Mouse (Mus musculus) common myeloid progenitor, adult 5-6 weeks (primary cell): ENCODE data around the gene Diras2. TPM values are rescaled to one million over a fixed set of nuclear protein-coding genes. Genes with fewer than 3 reads are reported as not detected.

Experiments
- ATAC-seq: replicated peaks from 2 replicates; pipeline ENCODE4 v1.8.0; 2016; ENCODE audit warnings: low read depth, mild to moderate bottlenecking, moderate TSS enrichment, inconsistent platforms; ENCODE audit not compliant: poor library complexity, severe bottlenecking
- total RNA-seq: library from RNA; stranded (forward); fragments of 200-1000, 187-1606 nt; gene quantifications from 2 replicates; pipeline ENCODE4 v1.2.3, GENCODE M21; 2017

The Diras2 gene
- total RNA-seq, 1 experiment from 2014 or later, result 1.5 TPM

DNA sequence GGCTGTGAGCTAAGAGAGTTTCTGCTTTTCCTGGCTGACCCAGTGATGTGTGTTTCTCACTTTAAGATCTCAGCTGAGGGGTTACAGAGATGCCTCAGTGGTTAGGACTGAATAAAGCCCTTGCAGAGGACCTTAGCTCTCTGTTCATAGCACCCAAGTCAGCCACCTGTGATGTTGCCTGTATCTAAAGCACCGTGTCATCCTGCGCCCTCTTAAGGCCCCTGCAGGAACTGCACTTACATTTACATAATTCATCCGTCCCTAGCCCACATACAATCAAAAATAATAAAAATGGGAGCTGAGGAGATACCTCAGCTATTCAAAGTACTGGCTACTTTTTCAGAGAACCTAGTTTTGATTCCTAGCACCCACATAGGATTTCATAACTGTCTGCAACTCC is 54.9 kb downstream of the Diras2 start:
- 0 out of 2 replicates have a peak, but pooled peaks have one; percentile 36 for ATAC-seq

DNA sequence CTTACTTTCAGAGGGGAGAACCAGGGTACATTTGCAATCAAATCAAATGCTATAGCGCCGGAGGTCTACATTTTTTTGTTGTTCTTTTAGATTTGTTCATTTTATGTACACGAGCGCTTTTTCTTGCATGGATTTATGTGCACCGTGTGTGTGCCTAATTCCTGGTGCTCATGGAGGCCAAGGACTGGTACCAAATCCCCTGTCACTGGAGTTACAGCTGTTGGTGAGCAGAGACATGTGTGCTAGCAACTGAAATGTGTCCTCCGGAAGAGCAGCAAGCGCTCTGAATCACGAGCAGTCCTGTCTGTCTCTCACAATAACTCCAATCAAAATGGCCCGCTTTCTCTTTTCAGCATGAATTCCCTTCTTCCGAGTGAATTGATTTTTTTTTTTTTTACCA is 55.8 kb downstream of the Diras2 start:
- no peak for ATAC-seq

DNA sequence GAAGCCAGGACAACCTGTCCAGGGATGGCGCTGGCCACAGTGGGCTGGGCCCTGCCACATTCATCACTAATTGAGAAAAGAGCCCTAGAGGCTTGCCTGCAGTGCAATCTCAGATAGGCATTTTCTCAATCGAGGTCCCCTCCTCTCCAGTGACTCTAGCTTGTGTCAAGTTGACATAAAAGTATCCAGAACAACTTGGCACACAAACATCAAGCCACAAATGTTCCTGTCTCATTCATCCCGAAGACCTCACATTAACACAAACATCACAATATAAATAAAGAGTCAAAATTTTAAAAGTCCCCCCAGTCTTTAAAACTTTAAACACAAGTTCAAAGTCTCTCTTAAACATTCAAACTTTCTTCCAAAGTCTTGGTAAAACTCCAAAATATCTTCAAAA is 56.3 kb downstream of the Diras2 start:
- ATAC-seq, result no peak

DNA sequence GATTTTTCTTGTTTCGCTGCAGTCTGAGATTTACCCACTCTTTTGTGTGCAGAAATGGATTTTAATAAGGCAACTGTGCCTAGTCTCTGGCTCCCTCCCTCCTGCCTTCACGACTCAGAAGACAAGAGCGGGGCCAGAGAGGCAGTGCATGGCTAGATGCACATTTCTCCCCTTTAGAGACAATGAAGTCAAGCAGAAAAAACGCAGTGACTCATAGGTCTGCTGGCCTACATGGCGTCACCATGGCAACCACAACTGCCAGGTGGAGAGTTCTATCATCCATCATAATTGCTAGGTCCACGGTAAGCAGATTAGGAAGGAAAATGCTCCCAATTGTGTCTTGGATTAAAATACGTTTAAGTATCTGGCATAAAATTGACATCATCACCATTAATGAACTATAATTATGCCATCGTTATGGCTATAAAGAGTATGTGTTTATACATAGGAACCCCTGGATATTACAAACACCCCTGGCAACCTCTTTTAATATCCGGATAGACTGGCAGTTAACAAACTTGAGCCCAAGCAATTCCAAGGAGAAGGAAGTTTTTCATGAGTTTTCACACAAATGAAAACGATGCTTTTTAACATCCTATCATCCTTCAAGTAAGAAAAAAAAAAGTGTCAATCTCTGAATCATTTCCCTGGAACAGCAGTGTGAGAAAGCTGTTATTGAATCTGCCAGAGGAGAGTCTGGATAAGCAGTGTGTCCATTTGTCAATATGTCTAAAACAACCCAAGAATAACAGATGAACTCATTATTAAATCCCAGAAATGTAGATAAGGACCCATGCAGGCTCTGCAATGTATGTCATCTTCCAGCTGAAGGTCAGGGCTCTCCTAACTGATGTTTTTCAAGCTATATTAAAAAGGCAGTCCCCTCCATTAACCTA is 61.0 kb downstream of the Diras2 start:
- ATAC-seq, result no peak

DNA sequence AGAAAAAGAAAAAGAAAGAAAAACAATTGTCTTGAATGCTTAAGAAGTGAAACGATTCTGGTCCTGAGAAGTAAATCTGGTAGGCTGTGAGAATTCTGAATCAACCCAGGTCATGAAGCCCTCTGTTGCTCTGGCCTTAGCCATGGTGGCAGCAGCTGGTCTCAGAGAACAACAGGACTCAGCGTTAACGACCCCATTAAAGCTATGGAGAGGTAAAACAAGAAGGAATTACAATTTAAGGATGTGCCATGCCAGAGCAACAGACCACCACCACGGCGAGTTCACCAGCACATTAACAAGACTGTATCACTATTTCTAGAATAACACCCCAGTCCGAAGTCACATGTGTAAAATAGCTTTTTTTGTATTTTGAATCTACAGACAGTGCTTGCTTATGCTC is 65.9 kb downstream of the Diras2 start:
- no peak for ATAC-seq

DNA sequence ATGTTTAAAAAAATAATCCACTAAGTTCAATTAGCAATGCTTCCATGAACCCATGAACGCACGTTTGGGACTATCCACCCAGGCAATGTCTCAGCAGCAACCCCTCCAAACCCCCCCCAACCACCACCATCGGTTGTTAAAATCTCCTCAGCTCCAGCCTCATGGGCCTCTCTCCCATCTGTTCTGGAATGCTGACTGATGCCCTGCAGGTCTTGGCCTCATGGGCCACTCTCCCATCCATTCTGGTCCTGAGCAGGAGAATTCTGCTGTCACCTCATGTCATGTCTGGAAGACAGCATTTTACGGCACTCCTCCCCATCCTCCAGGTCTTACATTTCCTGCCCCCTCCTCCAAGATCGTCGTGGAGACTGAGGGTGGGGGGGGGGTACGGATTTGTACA is 71.1 kb downstream of the Diras2 start:
- no peak for ATAC-seq

GRCm38 (mm10) chr13:52457889-52458324 is 73.2 kb downstream of the Diras2 start:
- no peak for ATAC-seq

- no peak for ATAC-seq
Measured at GRCm38 (mm10) chr13:52457177-52457888, 73.7 kb downstream of the Diras2 start.

DNA sequence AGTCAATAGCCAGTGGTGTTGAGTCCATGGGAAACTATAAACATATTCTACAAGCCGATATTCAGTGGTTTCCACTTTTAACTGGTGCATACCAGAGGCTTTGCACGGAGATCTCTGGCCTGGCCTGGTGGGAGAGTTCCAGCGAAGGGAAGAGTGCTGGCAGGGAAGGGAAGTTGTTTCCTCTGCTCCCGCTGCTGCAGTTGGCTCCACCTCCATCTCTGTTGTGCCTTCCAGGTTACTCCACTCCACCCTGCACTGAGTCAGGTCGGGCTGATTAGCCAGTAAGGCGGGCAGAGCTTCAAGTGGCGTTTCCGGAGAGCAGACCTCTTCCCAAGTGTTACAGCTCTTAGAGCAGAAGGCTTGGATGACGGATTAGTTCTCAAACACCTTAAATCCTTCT is 75.8 kb downstream of the Diras2 start:
- no peak for ATAC-seq

DNA sequence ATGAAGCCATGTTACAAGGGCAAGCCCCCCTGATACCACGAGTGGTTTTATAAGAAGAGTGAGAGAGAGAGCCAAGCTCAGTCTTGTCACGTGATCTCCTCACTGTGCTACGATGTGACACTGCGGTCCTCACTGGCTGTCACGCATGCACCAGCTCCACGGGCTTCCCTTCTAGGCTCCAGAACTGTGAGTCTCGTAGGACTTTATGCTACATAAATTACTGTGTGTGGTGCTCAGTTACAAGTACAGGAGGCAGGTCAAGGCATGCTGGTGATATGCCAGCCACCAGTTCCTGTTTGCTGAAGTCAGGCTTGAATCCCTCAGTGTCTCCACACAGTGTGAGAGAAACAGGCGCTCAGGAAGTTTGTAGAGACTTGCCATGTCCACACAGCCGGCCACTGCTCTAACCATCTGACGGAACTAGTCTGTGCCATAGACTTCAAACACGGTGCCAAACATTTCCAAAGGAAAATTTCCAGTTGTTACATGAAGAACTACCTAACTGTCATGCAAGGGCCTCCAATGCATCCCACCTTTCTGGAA is 76.3 kb downstream of the Diras2 start:
- ATAC-seq, result peak; percentile 63

Other genes starting within 250 kb of the Diras2 start
- 79.3 and 83.0 TPM in 2 replicates for gene Syk, start 51.9 kb upstream of the Diras2 start, total RNA-seq